Mouse (Mus musculus) ES-E14 (cell line): ENCODE data around the gene Pan2.

Experiments used
- CHD2 ChIP-seq: IDR thresholded peaks from 2 replicates; pipeline ENCODE4 v1.6.1; 2014; ENCODE audit warnings: mild to moderate bottlenecking, low read depth, low read length, inconsistent platforms
- HCFC1 ChIP-seq: IDR thresholded peaks from 2 replicates; pipeline ENCODE4 v1.6.1; 2012; ENCODE audit warnings: low read length, inconsistent platforms, borderline replicate concordance; ENCODE audit not compliant: insufficient read depth
- MAFK ChIP-seq: IDR thresholded peaks from 2 replicates; pipeline ENCODE4 v1.6.1; 2014; ENCODE audit warnings: mild to moderate bottlenecking, low read depth, low read length, inconsistent platforms; ENCODE audit not compliant: insufficient read depth
- ZC3H11A ChIP-seq: IDR thresholded peaks from 2 replicates; pipeline ENCODE4 v1.6.1; 2012; ENCODE audit warnings: low read depth, mild to moderate bottlenecking, inconsistent platforms, low read length, borderline replicate concordance

DNA sequence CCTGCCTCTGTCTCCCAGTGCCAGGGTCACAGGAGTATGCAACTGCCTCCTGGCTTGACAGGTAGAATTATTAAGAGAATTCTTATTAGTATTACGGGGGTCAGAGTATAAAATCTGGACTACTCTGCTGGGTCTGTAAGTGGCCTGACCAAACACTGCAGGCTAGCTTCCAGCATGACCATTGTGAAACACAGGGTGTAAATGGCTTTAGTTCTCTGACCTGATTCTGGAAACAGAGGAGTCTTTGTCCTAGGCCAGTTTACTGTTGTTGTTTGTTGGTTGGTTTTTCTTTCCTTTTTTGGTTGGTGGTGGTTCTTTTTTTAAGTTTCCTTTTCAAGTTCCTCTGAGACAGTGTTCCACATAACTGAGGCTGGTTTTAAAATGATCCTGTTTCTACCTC is 40.3 kb downstream of the Pan2 start:
- no peak for TF ChIP-seq CHD2
- TF ChIP-seq ZC3H11A = no peak
- no peak for TF ChIP-seq HCFC1
- no peak for TF ChIP-seq MAFK
